Mouse (Mus musculus): ENCODE results near the gene Mlip. TPM values are rescaled to one million over a fixed set of nuclear protein-coding genes. Genes with fewer than 3 reads are reported as not detected.
"Not testable (repeated sequence)": the region's sequence is repeated elsewhere in the genome, so short reads cannot be mapped to it uniquely, and the experiment has no call there.

Gene Mlip
- polyA plus RNA-seq, 1 experiment from 2014 or later = 0.44 TPM

- H3K4me1 ChIP-seq (replicated peaks) = no peaks in the 10 kb centered on the region
- WGBS = 67% methylated on average over 5 of the region's 5 CpGs
- H3K4me3 ChIP-seq (replicated peaks) = no peak overlapping the region
- ATAC-seq = no peak
- no peaks in the 10 kb centered on the region for H3K27me3 ChIP-seq (replicated peaks)
- H3K27ac ChIP-seq = no peak overlapping the region
- no peaks in the 10 kb centered on the region for H3K9me3 ChIP-seq
- no peak overlapping the region for H3K9ac ChIP-seq
- no peak overlapping the region for H3K4me2 ChIP-seq (replicated peaks)
- H3K36me3 ChIP-seq = no peaks in the 10 kb centered on the region
These were observed 191.0 kb downstream of the Mlip start for GRCm38 (mm10) chr9:77161764-77162163.

- no peak overlapping the region for H3K9ac ChIP-seq
- H3K9me3 ChIP-seq = no peaks in the 10 kb centered on the region
- no peak overlapping the region for H3K4me2 ChIP-seq (replicated peaks)
- H3K4me3 ChIP-seq (replicated peaks) = no peak overlapping the region
- no peaks in the 10 kb centered on the region for H3K36me3 ChIP-seq
- H3K27ac ChIP-seq = no peak overlapping the region
- no peaks in the 10 kb centered on the region for H3K27me3 ChIP-seq (replicated peaks)
- ATAC-seq = peak; percentile 98
- 61% methylated on average over 4 of the region's 4 CpGs for WGBS
- H3K4me1 ChIP-seq (replicated peaks) = no peaks in the 10 kb centered on the region
These were observed 192.4 kb downstream of the Mlip start for GRCm38 (mm10) chr9:77160277-77160926.

- Histone ChIP-seq H3K9ac (no peak overlapping the region), H3K27ac (no peak overlapping the region), H3K9me3 (no peaks in the 10 kb centered on the region), H3K4me1 (replicated peaks) (no peaks in the 10 kb centered on the region), H3K27me3 (replicated peaks) (no peaks in the 10 kb centered on the region), H3K4me3 (replicated peaks) (no peak overlapping the region), H3K36me3 (no peaks in the 10 kb centered on the region), H3K4me2 (replicated peaks) (no peak overlapping the region)
- no peak for ATAC-seq
- WGBS = 95% methylated on average over 3 of the region's 3 CpGs
These were observed 204.1 kb downstream of the Mlip start for GRCm38 (mm10) chr9:77148518-77149257.

- Histone ChIP-seq H3K4me1 (replicated peaks) (no peaks in the 10 kb centered on the region), H3K4me2 (replicated peaks) (no peak overlapping the region), H3K27ac (no peak overlapping the region), H3K27me3 (replicated peaks) (no peaks in the 10 kb centered on the region), H3K9me3 (no peaks in the 10 kb centered on the region), H3K9ac (no peak overlapping the region), H3K36me3 (no peaks in the 10 kb centered on the region), H3K4me3 (replicated peaks) (no peak overlapping the region)
- WGBS = 92% methylated on average over 1 of the region's 1 CpGs
- ATAC-seq = no peak
These were observed 233.0 kb downstream of the Mlip start for GRCm38 (mm10) chr9:77119735-77120134.

GRCm38 (mm10) chr9:77096886-77097285 lies 255.9 kb downstream of the Mlip start:
- Histone ChIP-seq H3K9ac (no peak overlapping the region), H3K36me3 (no peaks in the 10 kb centered on the region), H3K4me1 (replicated peaks) (no peaks in the 10 kb centered on the region), H3K27ac (no peak overlapping the region), H3K4me3 (replicated peaks) (no peak overlapping the region), H3K27me3 (replicated peaks) (no peaks in the 10 kb centered on the region), H3K4me2 (replicated peaks) (no peak overlapping the region), H3K9me3 (no peaks in the 10 kb centered on the region)
- 91% methylated on average over 1 of the region's 1 CpGs for WGBS
- no peak for ATAC-seq

GRCm38 (mm10) chr9:77083221-77083620 lies 269.5 kb downstream of the Mlip start:
- H3K9ac ChIP-seq; ATAC-seq; H3K9me3 ChIP-seq; H3K4me1 ChIP-seq (replicated peaks); H3K4me2 ChIP-seq (replicated peaks); H3K27me3 ChIP-seq (replicated peaks); H3K4me3 ChIP-seq (replicated peaks); H3K36me3 ChIP-seq; H3K27ac ChIP-seq: not testable (repeated sequence)
- WGBS = 82% methylated on average over 1 of the region's 1 CpGs

- Histone ChIP-seq H3K4me2 (replicated peaks) (no peak overlapping the region), H3K9me3 (no peaks in the 10 kb centered on the region), H3K36me3 (no peaks in the 10 kb centered on the region), H3K4me3 (replicated peaks) (no peak overlapping the region), H3K9ac (no peak overlapping the region), H3K27ac (no peak overlapping the region), H3K4me1 (replicated peaks) (no peaks in the 10 kb centered on the region), H3K27me3 (replicated peaks) (no peaks in the 10 kb centered on the region)
- peak; percentile 77; the same call in 1 of the 2 replicates for ATAC-seq
- WGBS = 59% methylated on average over 2 of the region's 2 CpGs
These were observed 281.1 kb downstream of the Mlip start for GRCm38 (mm10) chr9:77071676-77072075.

GRCm38 (mm10) chr9:77056611-77057010 lies 296.2 kb downstream of the Mlip start:
- Histone ChIP-seq H3K4me3 (replicated peaks) (no peak overlapping the region), H3K9ac (no peak overlapping the region), H3K4me1 (replicated peaks) (no peaks in the 10 kb centered on the region), H3K27ac (no peak overlapping the region), H3K36me3 (no peaks in the 10 kb centered on the region), H3K9me3 (no peaks in the 10 kb centered on the region), H3K4me2 (replicated peaks) (no peak overlapping the region), H3K27me3 (replicated peaks) (no peaks in the 10 kb centered on the region)
- no peak for ATAC-seq
- WGBS = 57% methylated on average over 4 of the region's 4 CpGs

GRCm38 (mm10) chr9:77054426-77055193 lies 298.2 kb downstream of the Mlip start:
- Histone ChIP-seq H3K4me2 (replicated peaks) (no peak overlapping the region), H3K27me3 (replicated peaks) (no peaks in the 10 kb centered on the region), H3K4me3 (replicated peaks) (no peak overlapping the region), H3K27ac (no peak overlapping the region), H3K4me1 (replicated peaks) (no peaks in the 10 kb centered on the region), H3K9ac (no peak overlapping the region), H3K9me3 (no peaks in the 10 kb centered on the region), H3K36me3 (no peaks in the 10 kb centered on the region)
- ATAC-seq = no peak
- WGBS = 75% methylated on average over 9 of the region's 9 CpGs

Other genes with a start within 250 kb of the Mlip start
- gene Lrrc1, start 191.9 kb upstream of the Mlip start, polyA plus RNA-seq (2015; fragmentation: Nextera tagmentation; extraction: Ambion mirVana) = 14.1 and 16.1 TPM in 2 replicates

Data from intestine, embryonic 15.5 days (tissue).